Mouse (Mus musculus) midbrain, postnatal 0 days (tissue): ENCODE data around the gene Tcf7l2. TPM values are rescaled to one million over a fixed set of nuclear protein-coding genes. Genes with fewer than 3 reads are reported as not detected.

Source experiments
- ATAC-seq: fragments of 200-750 bp; cut with Nextera tagmentation; 2 replicates; pipeline ENCODE4 v1.8.0; 2017; ENCODE audit warnings: moderate number of reproducible peaks, mild to moderate bottlenecking, moderate TSS enrichment, moderate library complexity; ENCODE audit not compliant: low FRiP score
- DNase-seq: peaks from one replicate; pipeline ENCODE4 v3.0.0-alpha.2; 2015; ENCODE audit warnings: low spot score
- H3K27ac ChIP-seq: fragments of 300-500 bp; sonication (generic); 2 replicates; pipeline ENCODE4 v1.5.1; 2014; ENCODE audit warnings: low read depth, mild to moderate bottlenecking, low read length, mixed read lengths
- H3K27me3 ChIP-seq: fragments of 300-500 bp; sonication (generic); 2 replicates; pipeline ENCODE4 v1.6.1; 2014; ENCODE audit warnings: low read length, control low read depth, mixed read lengths; ENCODE audit not compliant: insufficient read depth
- H3K36me3 ChIP-seq: fragments of 300-500 bp; sonication (generic); 2 replicates; pipeline ENCODE4 v1.6.1; 2014; ENCODE audit warnings: low read length, control low read depth, mixed read lengths; ENCODE audit not compliant: insufficient read depth
- H3K4me1 ChIP-seq: fragments of 300-500 bp; sonication (generic); 2 replicates; pipeline ENCODE4 v1.6.1; 2014; ENCODE audit warnings: mild to moderate bottlenecking, control low read depth, antibody characterized with exemption, low read length, mixed read lengths; ENCODE audit not compliant: insufficient read depth
- H3K4me2 ChIP-seq: fragments of 300-500 bp; sonication (generic); 2 replicates; pipeline ENCODE4 v1.6.1; 2014; ENCODE audit warnings: low read depth, mild to moderate bottlenecking, low read length, mixed read lengths; ENCODE audit not compliant: poor library complexity, severe bottlenecking
- H3K4me3 ChIP-seq: fragments of 300-500 bp; sonication (generic); 2 replicates; pipeline ENCODE4 v1.5.1; 2014; ENCODE audit warnings: low read depth, mild to moderate bottlenecking, low read length, moderate library complexity
- H3K9ac ChIP-seq: fragments of 300-500 bp; sonication (generic); replicated peaks from 2 replicates; pipeline ENCODE4 v1.6.1; 2014; ENCODE audit warnings: mild to moderate bottlenecking, low read length, moderate library complexity, mixed read lengths; ENCODE audit not compliant: poor library complexity, severe bottlenecking
- H3K9me3 ChIP-seq: fragments of 300-500 bp; sonication (generic); 2 replicates; pipeline ENCODE4 v1.6.1; 2016; ENCODE audit warnings: low read length, control low read depth
- CTCF ChIP-seq: IDR thresholded peaks from 2 replicates; pipeline ENCODE4 v1.5.1; 2016; ENCODE audit warnings: antibody characterized with exemption, mild to moderate bottlenecking
- WGBS: fragments of 180-500 bp; shearing (Covaris S2); extraction: QIAGEN DNeasy Blood & Tissue Kit; methylation state at CpG from one replicate; pipeline ENCODE4 v1.1.7; 2014; 5-methylcytosine and 5-hydroxymethylcytosine counted together
- polyA plus RNA-seq: library from polyadenylated mRNA; unstranded; fragments of >200 nt; fragmentation: Nextera tagmentation; extraction: Ambion mirVana; gene quantifications from 2 replicates; pipeline ENCODE4 v1.2.1, GENCODE M21; 2015
- total RNA-seq: library from RNA; depleted of rRNA; stranded (reverse); fragments of >200 nt; gene quantifications from 2 replicates; pipeline ENCODE4 v1.2.3, GENCODE M21; 2014

Gene Tcf7l2
- total and polyA plus RNA-seq, 2 experiments from 2014 or later: 67.2 to 861 TPM

DNA sequence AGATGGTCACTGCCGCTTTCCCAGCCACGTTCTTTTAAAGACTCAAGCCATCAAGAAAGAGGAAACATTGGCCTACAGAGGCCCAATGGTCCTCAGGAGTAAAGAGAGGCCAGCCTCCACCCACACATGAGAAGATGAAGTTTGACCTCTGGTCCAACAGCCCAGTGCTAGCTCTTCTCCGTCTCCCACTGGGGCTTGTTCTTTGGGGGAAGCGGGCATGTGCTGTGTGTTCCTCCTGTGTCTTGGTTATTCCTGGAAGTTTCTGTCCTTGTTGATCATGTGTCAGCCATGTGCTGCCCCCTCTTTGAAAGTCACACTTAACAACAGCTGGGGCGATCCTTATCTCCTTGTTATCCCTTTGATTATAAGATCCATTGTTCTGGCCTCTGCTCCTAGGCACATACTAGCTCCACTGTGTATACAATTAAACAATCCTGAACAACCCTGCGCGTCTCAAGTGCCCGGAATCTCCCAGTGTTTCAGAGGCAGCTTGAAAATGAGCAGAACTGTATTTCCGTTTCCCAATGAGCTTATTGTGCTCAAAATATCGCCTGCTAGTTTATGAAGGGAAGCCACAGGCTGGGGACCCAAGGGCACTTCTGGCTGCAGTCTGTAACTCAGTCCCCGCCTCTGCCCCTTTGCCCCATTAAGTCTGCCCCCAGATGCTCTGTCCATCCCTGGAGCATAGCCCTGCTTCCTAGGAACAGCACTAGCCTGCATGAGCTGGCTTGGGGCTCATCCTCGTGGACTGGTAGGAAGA is 65.0 kb downstream of the Tcf7l2 start:
- DNase-seq (no peak), ATAC-seq (peak; percentile 38; the same call in 1 of the 2 replicates)
- H3K4me3 ChIP-seq: no peak overlapping the region
- H3K4me2 ChIP-seq: no peak overlapping the region
- peaks cover 7% of the 10 kb centered on the region; the same call in 1 of the 2 replicates for H3K4me1 ChIP-seq
- H3K9me3 ChIP-seq: no peaks in the 10 kb centered on the region
- H3K36me3 ChIP-seq: no peaks in the 10 kb centered on the region
- no peak for TF ChIP-seq CTCF
- H3K9ac ChIP-seq: no peak overlapping the region
- no peaks in the 10 kb centered on the region for H3K27me3 ChIP-seq
- no peak overlapping the region for H3K27ac ChIP-seq
- 51% methylated on average over 12 of the region's 12 CpGs for WGBS

DNA sequence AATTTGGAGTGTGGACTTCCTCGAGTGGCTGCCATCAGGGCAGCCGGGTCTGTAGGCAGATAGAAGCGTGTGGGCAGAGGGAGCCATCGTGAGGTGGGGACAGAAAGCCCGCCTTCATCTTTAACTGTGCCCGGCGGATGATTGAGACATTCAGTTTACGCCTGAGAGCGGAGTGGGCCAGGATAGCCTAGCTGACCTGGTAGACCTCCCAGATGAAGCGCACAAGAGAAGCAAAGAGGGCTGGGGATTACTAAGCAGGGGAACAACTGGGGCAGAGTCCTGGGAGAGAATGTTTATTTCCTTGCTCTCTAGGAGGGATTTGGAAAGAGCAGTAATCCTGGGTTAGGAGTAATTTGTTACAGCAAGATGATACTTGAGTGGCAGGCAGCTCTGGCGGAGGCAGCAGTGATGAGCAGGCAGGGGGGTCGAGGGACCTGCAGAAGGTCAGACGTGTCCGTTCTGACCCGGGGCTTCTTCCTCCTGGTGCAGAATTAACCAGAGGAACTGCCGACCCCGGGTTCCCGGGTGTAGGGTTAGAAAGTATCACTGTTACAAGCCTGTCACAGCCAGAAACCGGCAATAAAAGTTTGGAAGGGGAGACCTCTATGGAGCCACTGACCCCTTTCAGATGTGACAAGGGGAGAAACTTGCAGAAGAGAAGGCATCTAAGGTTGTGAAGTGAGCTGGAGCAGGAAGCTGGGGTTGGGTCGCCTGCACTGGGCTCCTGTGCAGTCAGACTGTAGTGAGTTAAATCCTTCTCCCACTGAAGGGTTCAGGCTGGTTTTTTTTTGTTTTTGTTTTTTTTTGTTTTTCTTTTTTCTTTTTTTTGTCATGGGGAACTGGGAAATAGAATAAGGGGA is 65.8 kb downstream of the Tcf7l2 start:
- ATAC-seq: no peak
- whole genome bisulfite sequencing: 24% methylated on average over 20 of the region's 20 CpGs
- Histone ChIP-seq H3K9ac (no peak overlapping the region), H3K27me3 (no peaks in the 10 kb centered on the region), H3K4me3 (no peak overlapping the region), H3K4me2 (no peak overlapping the region), H3K9me3 (no peaks in the 10 kb centered on the region), H3K36me3 (no peaks in the 10 kb centered on the region), H3K4me1 (peaks cover 7% of the 10 kb centered on the region; the same call in 1 of the 2 replicates), H3K27ac (no peak overlapping the region)
- TF ChIP-seq CTCF: peak; percentile 17; the same call in 1 of the 2 replicates
- DNase-seq: no peak

DNA sequence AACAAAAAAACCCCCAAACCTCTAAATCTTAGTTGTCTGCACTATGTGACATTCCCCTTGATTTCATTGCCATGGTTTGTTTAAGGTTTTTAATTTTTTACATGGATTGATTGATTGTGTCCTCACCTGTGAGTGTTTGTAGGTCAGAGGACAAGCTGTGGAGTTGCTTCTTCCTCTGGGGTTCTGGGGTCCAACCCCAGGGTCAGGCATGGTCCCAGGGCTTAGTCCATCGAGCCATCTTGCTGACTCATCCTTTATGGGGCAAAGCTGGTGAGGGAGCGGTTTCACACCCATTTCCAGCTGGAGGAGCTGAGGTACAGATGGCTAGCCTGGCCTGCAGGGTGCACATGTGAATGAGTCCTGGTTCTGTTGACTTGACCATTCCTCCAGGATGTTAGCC is 66.7 kb downstream of the Tcf7l2 start:
- WGBS: 92% methylated on average over 2 of the region's 2 CpGs
- no peak for ATAC-seq

DNA sequence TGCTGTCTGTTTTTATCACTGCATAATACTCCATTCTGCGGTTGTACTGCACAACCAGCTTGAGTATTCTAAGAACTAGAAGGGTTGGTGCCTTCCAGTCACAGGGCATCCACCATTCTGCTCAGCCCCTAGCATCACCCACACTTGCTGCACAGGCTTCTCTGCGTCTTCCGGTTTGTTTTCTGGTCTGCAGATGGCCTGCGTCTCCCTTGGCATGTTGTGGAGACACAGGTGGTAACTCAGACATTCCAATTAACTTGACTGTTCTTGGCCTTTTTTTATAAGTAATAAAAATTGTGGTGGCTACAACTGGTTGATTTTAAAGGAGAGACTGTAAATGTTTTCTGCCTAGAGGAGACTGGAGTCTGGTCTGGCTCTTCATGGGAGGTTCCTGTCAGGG is 67.9 kb downstream of the Tcf7l2 start:
- 92% methylated on average over 4 of the region's 4 CpGs for WGBS
- ATAC-seq: no peak

More for the DNA sequence above, 66.7 kb downstream of the Tcf7l2 start:
- no peaks in the 10 kb centered on the region for H3K36me3 ChIP-seq
- no peak overlapping the region for H3K9ac ChIP-seq
- H3K27me3 ChIP-seq: no peaks in the 10 kb centered on the region
- H3K4me1 ChIP-seq: peaks cover 7% of the 10 kb centered on the region; the same call in 1 of the 2 replicates
- TF ChIP-seq CTCF: no peak
- no peaks in the 10 kb centered on the region for H3K9me3 ChIP-seq
- no peak overlapping the region for H3K4me2 ChIP-seq
- no peak for DNase-seq
- H3K4me3 ChIP-seq: no peak overlapping the region
- no peak overlapping the region for H3K27ac ChIP-seq

DNA sequence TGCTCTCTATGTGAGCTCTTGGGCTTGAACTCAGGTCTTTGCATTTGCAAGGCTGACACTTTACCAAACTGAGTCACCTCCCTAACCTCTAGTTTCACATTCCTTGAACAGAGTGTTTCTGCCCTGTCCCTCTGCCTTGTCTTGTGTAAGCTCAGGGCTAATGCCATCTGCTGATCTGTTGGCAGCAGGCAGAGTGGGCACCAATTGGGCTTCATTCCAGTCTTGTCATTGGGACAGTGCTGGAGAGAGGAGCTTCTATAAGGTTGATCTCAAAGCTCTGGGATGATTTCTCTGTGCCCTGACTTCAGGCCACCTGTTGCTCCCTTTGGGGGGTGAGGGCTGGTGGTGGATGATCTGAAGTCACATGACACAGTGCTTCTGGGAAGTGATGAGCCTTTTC is 70.6 kb downstream of the Tcf7l2 start:
- Histone ChIP-seq H3K4me2 (no peak overlapping the region), H3K36me3 (no peaks in the 10 kb centered on the region), H3K4me3 (no peak overlapping the region), H3K27ac (no peak overlapping the region), H3K9me3 (no peaks in the 10 kb centered on the region), H3K4me1 (0 out of 2 replicates have a peak, but pooled peaks cover under 1% of the 10 kb centered on the region), H3K9ac (no peak overlapping the region), H3K27me3 (no peaks in the 10 kb centered on the region)
- no peak for ATAC-seq
- TF ChIP-seq CTCF: no peak
- no peak for DNase-seq

More for the DNA sequence above, 67.9 kb downstream of the Tcf7l2 start:
- no peaks in the 10 kb centered on the region for H3K9me3 ChIP-seq
- no peak overlapping the region for H3K4me2 ChIP-seq
- no peak overlapping the region for H3K27ac ChIP-seq
- DNase-seq: no peak
- no peak overlapping the region for H3K4me3 ChIP-seq
- TF ChIP-seq CTCF: no peak
- H3K4me1 ChIP-seq: peaks cover 7% of the 10 kb centered on the region; the same call in 1 of the 2 replicates
- H3K27me3 ChIP-seq: no peaks in the 10 kb centered on the region
- no peak overlapping the region for H3K9ac ChIP-seq
- no peaks in the 10 kb centered on the region for H3K36me3 ChIP-seq
